Mouse (Mus musculus): Measurements from ENCODE around the gene Dnajb6.
"Not testable (repeated sequence)": the region's sequence is repeated elsewhere in the genome, so short reads cannot be mapped to it uniquely, and the experiment has no call there.

Gene Dnajb6

DNA sequence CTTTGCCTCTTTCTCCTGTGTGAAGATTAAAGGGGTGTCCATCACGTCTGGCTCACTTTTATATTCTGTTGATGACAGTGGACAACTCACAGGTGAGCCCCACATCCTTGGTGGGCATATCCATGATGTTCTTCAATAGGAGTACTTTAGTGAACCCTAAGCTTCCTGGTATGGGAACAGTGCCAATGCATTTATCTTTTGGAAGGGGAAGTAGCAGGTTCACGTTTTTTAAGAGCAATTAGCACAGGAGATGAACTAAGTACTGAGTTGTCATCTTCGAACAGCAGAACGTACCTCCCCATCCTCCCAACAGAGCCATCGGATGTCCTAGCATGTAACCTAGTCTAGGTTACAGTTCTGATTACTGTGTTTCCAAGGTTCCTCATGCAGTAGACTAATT lies 23.8 kb downstream of the Dnajb6 start:
- DNase-seq (ENCODE audit: low spot score in 2 of 2), result no peak

DNA sequence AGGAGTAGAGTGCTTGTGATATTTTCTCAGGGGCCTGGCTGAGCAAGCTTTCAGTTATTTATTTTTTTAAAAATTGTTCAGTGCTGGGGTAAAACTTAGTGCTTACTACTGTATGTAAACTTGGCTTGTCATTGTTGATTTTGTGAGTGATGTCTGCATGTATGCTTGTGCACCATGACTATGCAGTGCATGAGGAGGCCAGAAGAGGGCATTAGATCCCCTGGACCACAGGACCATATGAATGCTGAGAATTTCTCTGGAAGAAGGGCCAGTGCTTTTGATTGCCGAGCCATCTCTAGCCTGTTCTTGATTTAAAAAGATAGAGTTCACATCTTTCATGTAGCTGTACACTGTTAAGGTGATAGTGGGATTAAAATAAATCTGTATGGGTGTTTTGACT lies 35.4 kb downstream of the Dnajb6 start:
- no peak for DNase-seq (ENCODE audit: low spot score in 2 of 2)

DNA sequence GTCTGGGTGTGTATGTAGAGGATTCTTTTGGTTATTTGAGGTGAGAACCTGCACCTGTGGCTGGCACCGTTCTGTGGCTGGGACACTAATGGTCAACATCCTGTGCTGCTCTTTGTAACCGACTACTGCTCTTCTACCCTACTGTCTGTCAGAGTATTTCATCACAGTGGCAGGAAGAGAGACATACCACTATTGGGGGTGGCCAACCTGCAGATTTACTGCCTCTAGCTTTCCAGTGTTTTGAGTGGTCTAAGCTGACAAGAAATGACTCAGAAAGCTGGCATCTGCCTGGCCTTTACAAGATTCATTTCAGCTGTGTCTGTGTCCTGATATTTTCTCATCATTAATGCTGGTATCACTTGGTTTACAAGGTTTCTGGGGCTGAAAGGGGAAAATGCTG lies 36.5 kb downstream of the Dnajb6 start:
- no peak for DNase-seq (ENCODE audit: low spot score in 2 of 2)

DNA sequence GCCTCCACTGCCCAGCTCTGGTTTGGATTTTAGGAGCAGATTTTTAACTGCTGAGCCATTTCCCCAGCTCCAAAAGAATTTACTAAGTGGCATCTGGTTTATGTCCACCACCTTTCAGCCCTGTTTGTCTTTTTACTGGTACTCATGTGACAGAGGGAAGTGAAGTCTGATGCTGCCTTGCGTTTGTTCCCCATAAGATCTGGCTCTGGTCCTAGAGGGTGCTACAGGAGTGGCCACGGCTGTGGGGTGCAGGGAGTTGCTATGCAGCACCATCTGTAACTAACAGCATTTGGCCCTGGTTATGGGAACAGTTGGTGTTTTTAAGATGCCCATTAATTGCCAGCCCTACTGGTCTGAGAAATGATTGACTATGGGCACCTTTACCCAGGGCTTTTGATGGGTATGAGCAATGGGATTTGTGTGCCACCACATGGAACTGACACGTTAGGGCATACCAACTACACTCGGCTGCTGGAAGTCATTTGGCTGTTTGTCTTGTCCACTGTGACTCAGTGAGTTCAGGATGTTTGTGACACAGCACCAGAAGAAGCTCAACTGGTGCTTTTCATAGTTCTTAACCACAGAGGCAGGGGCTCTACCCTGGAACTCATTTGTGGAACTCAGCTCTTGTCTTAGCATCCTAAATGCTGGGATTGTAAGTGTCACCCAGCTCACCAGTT lies 37.3 kb downstream of the Dnajb6 start:
- DNase-seq (ENCODE audit: low spot score in 2 of 2), result no peak

DNA sequence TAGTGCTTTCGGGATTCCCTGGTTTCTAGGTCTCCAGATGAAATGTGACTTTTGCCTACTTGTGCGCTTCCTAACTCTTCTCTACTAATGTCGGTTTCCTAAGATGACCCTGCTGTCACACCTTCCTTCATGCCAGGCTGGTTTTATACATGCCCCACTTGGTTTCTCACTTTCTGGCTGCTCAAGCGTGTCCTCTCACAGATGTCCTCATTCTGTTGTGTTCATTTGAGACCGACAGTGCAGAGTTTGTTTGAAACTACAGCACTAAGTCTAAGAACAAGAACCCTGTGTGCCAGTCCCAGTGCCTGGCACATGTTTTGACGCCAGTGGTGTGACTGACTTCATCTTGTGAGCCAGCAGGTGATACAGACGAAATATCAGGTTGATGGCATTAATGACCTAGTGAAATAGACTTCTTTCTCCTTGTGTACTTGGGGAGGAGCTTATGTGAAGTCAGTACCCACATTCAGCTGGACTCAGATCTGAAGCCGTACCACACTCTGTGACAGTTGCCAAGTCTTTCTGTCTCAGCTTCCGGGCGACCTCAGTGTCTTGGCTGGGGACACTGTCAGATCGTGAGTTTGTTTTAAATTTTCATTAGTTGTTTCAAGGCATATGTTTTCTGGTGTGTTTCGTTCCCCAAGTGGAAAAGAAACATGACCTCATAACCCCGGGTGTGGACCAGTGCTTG lies 38.1 kb downstream of the Dnajb6 start:
- no peak for DNase-seq (ENCODE audit: low spot score in 2 of 2)

DNA sequence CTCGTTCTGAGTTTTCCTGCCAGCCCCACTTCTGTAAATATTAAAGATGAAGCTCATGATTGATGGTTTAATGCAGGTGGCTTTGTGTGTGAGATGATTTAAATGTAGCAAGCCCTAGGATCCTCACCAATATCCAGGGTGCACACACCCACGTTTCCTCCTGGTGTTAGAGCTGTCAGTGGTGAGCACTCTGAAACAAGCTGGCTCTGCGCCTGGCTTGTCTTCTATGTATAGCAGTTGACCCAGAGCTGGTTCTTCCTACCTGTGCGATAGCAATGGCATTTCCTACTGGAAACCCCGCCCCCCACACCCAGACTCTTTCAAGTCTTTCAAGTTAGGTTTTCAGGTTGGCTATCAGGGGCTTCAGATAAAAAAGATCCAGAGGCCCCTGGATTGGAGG lies 39.9 kb downstream of the Dnajb6 start:
- no peak for DNase-seq (ENCODE audit: low spot score in 2 of 2)

DNA sequence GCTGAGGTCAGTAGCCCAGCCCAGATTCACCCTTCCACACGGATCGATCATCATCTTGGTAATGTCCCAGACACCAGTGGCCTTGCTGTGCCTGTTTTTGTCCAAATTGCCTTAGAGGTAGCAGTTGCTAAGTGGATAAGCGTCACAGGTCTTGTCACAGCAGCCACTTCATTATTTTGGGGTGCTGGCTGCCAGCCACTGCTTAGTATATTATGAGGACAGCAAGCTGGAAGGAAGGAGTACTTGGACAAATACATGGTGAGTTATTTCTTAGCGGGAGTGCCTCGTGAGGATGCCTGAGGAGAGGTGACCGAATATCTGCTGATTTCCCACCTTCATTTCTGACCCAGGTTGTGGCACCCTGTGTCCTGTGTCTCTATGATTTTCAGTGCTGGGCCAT lies 42.5 kb downstream of the Dnajb6 start:
- DNase-seq (ENCODE audit: low spot score in 2 of 2), result no peak

DNA sequence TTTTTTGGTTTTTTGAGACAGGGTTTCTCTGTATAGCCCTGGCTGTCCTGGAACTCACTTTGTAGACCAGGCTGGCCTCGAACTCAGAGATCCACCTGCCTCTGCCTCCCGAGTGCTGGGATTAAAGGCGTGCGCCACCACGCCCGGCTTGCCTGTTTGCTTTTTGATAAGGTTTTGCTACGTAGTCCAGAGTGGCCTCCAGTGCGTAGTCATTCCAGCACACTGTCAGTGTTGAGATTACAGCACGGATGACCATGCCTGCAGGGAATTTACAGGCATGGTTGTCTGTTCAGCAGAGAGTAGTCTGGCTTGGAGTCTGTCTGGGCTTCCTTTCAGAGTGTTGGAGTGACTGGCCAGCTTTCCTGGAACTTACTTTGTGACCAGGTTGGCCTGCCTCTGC lies 44.2 kb downstream of the Dnajb6 start:
- not testable (repeated sequence) for DNase-seq (ENCODE audit: low spot score in 2 of 2)

DNA sequence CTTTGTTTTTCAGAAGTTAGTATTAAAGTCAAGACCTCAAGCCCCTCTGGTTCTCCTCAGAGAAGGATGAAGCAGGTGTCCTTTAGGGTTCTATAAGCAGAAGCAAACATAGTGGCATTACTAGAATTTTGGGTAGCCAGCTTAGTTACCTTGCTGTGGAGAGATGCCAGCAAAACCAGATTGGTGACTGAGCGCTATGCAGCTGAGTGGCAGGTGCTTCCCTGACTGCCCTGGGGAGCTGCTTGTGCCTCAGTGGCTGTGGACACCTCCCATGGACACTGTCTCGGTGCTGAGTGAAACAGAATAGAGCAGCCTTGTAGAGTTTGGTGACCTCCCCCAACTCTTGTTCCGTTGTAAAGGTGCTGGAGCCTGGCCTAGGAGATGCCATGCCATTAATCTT lies 46.8 kb downstream of the Dnajb6 start:
- no peak for DNase-seq (ENCODE audit: low spot score in 2 of 2)

DNA sequence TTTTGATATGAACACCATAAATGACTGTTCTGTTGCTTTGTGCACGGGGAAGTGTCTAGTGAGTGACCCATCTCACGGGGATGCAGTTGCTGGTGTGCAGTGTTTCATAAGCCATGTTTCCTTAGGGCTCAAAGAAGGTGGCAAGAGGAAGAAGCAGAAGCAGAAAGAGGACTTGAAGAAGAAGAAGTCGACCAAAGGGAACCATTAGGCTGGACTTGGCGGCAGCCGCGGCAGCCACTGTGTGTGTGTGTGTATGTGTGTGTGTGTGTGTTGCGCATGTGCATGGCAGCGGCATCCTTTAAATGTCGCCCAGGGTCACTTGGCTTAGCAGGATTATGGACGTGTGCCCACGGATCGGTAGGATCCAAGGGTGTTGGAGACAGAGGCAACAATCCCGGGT lies 49.4 kb downstream of the Dnajb6 start:
- not testable (repeated sequence) for DNase-seq (ENCODE audit: low spot score in 2 of 2)

DNA sequence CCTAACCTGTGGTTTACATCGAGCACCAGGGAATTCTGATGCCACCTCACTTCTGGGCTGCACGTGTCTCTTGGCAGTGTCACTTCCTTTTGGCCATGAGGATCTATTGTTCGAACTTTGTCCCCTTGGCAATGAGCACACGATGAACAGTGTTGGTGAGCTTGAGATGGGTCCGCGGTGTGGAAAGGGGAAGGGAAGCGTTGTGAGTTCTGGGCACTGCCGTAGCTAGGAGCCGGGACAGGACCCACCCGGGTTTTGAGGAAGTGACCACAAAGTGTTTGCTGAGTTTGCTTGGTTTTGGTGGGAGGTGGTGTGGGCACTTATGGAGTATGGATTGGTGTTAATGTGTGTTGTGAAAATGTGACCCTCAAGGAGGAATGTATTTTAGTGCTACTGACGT lies 50.5 kb downstream of the Dnajb6 start:
- DNase-seq (ENCODE audit: low spot score in 2 of 2), result not testable (repeated sequence)

DNA sequence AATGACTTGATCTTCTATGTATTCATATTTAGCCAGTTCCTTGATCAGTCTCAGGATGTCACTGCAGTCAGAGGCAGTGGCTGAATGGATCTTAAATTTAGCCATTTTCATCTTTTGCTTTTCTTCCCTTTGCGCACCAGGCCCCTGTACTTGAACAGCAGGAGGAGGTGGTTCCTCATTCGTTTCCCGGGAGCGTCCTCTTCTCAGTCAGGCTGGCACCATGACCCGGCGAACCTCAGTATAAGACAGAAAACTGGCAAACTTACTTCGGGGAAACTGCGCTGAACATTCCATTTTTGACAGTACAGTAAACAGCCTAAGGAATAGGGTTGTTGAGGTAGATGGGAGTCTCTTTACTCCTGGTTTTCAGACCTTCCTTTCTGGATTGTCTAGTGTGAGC lies 59.4 kb downstream of the Dnajb6 start:
- not testable (repeated sequence) for DNase-seq (ENCODE audit: low spot score in 2 of 2)

DNA sequence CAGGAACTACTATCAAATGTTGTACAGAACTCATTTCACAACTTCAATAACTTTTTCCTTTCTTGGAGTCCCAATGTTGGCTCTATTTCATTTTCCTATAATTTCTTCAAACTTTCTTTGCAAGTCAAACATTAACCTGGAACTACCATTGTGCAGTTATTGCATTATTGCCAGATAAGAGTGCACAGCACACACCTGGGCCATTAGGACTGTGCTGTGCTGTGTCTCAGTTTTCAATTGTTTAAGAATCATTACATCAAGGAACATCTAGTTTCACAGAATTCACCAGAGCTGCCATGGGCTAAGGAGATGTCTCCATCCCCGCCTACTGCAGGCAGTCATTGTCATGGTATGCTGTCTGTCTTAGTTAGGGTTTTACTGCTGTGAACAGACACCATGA lies 73.5 kb downstream of the Dnajb6 start:
- no peak for DNase-seq (ENCODE audit: low spot score in 2 of 2)

DNA sequence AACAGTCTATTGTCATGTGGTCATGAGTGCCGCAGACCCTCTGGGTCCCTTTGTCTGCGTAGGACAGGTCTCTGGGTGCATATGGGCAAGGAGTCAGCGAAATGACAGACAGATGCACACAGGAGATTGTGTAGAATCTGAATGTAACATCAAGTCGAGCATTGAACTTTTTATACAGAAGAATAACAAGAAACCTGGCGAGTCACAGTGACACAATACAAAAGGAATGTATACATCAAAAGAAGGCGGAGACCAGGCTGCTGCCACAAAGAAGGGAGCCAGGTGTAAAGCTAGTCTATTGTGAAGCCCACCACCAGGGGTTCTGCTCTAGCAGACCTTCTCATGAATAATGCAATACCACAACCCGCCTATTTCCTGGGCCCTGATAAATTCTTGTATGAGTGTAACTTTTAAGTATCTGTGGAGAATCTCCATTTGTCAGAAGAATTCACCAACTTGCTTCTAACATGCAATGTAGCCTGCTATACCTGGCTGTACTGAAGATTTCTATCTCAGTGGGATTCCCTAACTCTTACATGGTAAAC lies 76.0 kb downstream of the Dnajb6 start:
- DNase-seq (ENCODE audit: low spot score in 2 of 2), result not testable (repeated sequence)

DNA sequence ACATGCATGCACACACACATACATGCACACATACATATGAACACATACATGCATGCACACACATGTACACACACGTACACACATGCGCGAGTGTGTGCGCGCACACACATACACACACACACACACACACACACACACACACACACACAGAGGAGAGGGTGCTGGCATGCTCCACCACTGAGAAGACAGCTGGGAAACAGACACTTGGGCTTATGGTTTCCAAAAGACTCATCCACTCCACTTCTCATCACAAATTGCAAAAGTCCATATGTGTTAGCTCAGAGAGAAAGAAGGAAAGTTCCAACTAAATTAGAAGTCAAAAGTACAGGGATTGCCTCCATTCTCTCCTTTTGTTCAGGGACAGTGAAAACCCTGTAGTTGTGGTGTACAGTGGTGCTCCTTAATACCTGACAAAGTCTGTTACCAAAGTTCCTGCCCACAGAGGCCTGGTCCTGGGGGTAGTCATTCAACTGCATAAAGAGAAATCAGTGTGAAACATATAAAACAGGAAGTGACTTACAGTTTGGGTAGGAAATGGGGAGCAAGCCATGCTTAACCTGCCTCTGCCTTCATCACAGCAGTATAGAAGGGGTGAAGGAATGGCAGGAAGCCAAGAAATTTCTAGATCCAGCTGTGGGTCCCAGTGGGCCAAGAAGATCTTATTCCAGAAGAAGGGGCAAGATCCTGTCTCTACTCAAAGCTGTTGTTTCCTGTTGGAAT lies 81.2 kb downstream of the Dnajb6 start:
- DNase-seq (ENCODE audit: low spot score in 2 of 2), result no peak

DNA sequence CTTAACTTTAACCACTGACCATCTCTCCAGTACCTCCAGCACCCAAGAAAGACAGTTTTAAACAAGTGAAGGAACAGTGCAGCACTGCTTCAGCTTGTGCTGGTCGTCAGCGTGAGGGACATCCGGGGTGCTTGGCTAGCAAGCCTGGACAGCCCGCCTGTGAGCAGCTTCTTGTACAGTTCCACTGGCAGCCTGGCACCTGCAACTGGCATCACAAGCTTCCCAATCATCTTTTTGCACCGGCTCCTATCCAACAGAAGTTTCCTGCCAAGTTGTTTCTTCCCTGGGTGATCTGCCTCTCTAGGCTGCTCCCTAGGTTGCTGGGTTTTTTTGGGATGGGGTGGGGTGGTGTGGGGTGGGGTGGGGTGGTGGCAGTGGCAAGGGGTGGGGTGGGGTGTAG lies 81.9 kb downstream of the Dnajb6 start:
- no peak for DNase-seq (ENCODE audit: low spot score in 2 of 2)

DNA sequence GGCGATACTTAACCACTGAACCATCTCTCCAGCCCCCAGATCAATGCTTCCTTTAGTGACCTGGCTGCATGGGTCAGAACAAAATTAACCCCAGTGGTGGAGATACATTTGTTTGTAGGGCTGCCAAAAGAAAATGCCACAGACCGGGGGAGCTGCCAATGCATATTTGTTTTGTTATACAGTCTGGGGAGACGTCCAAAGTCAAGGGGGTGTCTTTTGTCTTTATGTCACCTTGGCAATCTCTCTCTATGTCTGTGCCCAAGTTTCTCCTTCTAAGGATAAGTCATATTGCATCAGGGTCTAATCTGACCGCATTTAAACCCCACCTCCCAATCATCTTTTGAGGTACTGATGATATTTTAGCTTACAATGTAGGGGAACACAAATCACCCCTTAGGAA lies 82.8 kb downstream of the Dnajb6 start:
- DNase-seq (ENCODE audit: low spot score in 2 of 2), result no peak

DNA sequence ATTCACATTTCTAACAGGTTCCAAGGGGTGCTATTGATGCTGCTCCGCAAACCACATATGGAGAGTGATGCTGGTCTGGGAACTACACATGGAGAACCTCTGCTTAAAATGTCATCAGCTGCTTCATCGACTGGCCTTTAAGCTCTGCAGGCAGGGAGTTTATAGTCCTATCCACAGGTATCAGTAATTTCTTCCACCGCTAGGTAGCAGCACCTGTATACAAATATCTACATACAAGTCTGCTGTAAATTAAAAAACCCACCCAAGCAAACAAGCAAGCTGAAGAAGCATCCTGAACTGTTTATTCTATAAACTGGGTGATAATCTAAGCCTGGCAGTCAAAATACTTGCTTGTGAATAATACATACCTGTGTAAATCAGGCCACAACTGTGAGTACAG lies 89.3 kb downstream of the Dnajb6 start:
- DNase-seq (ENCODE audit: low spot score in 2 of 2), result peak in 1 of 2 experiments; percentile 15

DNA sequence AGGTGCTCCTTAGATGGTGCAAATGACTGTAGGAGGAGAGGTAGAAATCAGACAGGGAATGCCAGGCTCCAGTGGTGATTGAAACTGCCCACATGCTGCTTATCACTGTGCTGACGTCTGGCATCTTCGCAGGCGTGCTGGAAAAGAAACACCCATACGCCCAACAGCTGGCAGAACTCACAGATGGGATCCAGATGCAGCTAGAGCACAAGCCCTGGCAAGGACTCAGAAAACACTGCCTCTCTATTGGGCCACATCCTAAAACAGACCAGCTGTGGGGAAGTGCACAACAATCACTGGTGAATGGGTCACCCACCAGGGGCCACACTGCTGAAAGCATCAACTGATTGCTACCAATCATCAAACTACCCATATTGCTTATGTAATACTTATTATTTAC lies 91.3 kb downstream of the Dnajb6 start:
- no peak for DNase-seq (ENCODE audit: low spot score in 2 of 2)

DNA sequence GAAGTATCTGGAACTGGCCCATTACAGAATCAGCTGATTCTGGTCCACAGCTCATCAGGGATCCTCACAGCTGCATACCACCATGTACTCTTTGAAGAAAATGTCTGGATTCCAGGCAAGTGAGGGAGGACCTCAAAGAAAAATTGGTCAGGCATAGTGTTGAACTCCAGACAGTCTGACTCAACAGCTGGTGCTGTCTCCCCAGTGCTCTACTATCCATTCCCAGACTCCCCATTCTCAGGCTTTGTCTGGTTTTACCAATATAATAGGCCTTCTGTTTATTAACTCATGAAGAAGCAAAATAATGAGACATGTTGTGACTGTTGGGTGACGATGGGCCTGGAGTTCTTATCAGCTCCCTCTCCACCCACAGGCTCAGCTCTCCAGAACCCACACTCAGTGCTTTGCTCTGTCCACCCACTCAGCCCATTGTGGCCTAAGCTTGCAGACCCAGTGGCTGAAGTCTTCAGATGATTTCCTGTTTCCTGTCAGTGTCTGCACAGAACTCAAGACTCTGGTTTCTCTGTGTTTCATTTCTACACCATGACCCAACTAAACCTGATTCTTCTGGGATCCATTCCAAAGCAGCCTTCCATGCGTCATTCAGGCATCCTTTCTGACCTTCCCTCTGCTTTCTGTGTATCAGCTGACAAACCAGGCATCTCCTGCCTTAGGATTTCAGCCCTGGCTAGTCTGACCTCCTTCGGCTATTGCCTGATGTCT lies 107.1 kb downstream of the Dnajb6 start:
- no peak for DNase-seq (ENCODE audit: low spot score in 2 of 2)

DNA sequence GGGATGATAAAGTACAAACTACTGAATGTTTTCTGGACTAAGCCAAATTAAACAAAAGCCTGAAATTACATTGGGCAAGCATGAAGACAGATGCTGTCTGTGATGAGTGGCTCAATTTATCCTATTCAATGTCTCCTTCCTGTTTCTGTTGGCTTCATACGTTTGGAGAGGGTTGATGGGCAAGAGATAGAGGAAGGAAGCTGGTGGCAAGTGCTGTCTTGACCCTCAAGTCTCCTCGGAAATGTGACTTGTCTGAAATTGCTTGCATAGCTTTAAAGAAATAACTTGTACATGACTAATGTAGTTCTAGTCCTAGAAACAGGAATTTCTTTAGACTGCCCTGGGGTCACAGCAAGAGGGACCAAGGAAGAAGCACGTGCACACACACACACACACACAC lies 109.5 kb downstream of the Dnajb6 start:
- DNase-seq (ENCODE audit: low spot score in 2 of 2), result no peak

DNA sequence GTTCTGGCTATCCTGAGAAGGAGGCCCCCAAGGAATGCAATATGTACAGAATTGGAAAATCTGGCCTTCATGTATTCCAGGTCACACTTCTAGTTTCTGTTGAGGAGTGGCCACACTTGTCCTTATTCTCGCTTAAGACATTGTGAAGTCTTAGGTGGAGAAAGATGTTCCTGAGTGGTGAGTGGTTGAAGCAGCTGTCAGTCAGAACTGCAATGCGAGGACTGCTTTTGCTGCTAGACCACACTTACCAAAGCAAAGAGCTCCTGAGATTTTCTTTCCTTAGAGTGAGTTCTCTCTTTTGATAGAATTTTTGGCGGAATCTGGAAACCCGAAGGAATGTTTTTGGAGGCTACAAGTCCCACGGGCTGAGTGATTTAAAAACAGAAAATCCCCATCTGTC lies 112.0 kb downstream of the Dnajb6 start:
- no peak for DNase-seq (ENCODE audit: low spot score in 2 of 2)
